Mouse (Mus musculus): ENCODE measurements around the gene Igfbp5. TPM values are rescaled to one million over a fixed set of nuclear protein-coding genes. Genes with fewer than 3 reads are reported as not detected.
A peak's percentile ranks its signal among the peaks of the same experiment; 100 is the strongest.

Gene Igfbp5
- total RNA-seq (2014; fragmentation: Nextera tagmentation) (not detected in 2 replicates), total RNA-seq (2017) (0.53 TPM in 1 of 2 replicates, not detected in the other)

DNA sequence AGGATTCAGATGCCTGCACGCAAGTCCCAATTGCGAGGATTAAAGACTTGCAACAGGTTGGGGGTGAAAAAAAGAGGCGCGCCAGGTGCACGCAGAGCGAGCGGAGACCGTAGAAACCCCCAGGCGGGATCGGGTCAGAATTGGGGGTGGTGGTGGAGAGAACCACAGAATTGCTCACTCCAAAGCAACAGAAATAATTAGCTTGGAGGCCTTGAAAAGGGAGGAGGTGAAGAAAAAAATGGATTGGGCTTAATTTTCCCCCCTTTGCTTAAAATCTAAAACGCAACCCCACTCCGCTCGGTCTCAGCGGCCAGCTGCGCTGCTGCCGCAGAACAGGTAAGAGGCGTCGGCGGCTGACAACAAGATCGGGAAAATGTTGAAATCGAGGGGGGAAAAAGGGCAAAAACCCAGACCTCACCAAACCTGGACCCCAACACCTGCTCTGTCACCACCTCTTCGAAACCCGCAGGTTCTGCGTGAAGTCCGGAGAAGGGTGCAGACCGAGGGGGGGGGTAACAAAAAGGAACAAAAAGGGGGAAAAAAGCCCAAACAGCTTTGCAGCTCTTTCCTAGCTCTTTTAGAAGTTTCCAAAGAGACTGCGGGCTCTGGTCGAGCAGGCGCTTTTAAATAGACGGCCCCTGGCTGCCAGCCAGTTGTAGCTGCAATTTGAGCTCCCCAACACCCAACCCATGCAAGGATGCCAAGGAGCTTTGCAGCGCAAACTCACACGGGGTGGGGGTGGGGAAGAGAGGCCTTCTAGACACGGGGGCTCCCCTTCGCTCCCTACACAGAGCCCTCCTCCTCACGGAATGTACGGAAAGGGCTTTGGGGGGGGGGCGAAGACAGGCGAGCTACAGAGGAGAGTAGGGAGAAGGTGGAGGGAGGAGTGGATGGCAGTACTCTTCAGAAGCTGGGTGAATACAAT lies at the start of gene Igfbp5:
Gene Igfbp5 (minus strand): TSS at position 598 of the 925 bp plus-strand sequence.
- ATAC-seq (replicated peaks; ENCODE audit: low FRiP score, low TSS enrichment, poor library complexity, severe bottlenecking) = no peak

DNA sequence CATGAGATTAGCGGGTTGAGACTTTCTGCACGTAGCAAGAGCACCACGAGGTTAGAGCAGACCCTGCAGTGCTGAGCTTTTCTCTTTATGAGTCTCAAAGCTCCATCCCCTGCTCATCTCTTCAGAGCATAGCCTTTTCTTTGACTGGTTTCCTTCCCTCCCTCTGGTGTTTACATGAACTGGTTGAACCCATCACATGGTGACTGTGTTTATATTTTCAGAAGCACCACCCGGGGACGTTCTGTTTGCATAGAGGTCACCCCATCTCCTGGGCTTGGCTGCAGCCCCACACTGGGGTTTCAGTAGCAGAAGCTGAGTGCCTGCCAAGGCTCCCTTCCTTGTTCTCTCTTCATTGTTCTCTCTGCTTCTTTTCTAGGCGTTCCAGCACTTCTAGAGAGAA lies 40.1 kb upstream of the Igfbp5 start:
- no peak for ATAC-seq (replicated peaks; ENCODE audit: low FRiP score, low TSS enrichment, poor library complexity, severe bottlenecking)

DNA sequence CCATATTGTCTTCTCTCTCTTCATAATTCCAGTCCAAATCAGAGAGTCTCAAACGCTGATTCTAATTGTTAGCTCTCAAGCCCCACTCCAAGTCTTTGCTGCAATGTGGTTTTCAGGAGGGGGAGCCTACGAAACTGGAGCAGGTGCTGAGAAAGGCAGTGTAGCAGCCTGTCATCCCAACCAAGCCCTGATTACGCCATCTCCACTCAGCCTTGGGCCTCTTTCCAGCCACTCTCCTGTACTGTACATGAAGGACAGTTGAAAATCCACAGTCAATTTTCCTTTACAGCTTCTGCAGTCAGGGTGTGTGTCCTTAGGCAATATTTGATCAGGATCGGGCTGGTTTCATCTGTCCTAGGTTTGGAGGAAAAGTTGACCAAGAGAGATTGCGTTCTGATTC lies 38.4 kb upstream of the Igfbp5 start:
- ATAC-seq (replicated peaks; ENCODE audit: low FRiP score, low TSS enrichment, poor library complexity, severe bottlenecking) = no peak

DNA sequence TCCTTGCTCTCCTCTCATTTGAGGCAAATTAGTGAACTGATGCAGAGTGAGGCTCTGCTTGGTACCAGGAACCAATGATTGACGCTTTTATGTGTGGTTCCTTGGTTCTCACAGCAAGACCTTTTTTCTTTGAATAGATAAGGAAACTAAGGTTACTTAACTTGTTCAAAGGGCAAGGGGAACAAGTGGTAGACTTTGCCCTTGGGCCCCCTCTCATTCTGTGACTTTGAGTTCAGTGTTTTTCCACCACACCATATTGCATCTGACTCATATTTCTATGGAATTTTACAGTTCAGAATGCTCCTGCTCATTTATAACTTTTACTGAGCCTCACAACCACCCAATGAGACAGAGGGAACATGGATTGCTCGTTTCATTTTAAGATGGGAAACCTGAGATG lies 21.1 kb upstream of the Igfbp5 start:
- ATAC-seq (replicated peaks; ENCODE audit: low FRiP score, low TSS enrichment, poor library complexity, severe bottlenecking) = no peak

DNA sequence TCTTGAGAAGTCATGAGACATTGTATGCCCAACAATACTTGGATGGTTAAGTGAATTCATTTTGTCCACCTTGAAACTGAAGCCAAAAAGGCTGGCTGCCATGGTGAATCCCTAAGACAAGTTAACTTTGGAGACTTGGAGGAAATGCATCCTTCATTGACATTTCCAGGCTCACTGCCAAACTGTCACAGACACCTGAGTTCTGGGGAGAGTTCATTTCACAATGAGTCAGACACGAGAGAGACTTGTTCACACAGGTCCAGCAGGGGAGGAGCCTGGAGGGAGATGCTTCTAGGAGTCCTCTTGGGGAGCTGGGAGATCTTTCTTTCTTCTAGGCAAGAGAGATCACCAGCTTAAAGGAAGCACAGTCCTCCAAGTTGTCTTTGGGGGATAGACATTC lies 13.2 kb upstream of the Igfbp5 start:
- ATAC-seq (replicated peaks; ENCODE audit: low FRiP score, low TSS enrichment, poor library complexity, severe bottlenecking) = no peak

DNA sequence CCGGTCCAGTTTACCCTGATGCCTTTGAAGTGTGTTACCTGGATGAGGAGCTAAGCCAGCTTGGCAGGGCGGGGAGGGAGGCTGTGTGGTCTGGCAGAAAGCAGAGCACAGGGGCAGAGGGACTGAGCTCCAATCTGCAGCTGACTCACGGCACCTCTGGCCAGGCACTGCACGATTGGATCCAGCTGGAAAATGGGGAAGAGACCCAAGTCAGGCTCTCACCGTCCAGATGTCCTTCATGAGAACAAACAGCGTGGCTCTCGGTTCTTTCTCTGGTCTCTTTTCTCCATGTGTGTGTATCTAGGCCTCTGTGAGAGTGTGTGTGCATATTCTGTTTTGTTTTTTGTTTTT lies 11.1 kb upstream of the Igfbp5 start:
- ATAC-seq (replicated peaks; ENCODE audit: low FRiP score, low TSS enrichment, poor library complexity, severe bottlenecking) = no peak

DNA sequence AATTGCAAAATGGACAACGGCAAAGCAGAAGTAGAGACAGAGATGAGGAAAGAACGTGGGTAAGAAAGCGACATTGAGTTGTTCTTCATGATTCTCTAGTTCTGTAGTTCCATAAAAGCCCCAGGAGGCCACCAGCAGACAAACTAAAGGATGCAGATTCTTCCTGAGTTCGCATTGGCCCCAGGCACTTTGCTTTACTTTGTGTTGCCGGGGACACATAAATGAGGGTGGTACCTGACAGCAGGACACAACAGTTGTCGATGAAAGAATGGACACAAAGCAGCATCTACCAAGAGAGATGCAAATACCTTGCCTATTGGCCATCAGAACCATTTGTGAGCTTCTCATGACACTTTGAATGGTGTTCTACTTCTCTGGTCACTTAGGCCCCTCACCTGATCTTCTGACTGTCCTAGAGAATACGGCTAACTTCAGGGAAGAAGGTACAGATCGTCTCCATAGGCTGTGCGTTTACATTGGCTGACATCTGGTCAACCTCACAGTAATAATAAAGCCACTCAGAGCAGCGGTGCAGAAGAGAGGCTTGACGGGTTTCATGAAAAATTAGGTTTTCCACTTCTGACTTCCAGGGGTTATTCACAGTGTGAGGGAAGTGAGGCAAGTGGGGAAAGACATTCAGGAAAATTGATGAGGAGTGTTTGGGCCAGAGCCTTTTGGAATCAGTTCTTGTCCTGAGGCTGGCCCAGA lies 10.6 kb upstream of the Igfbp5 start:
- no peak for ATAC-seq (replicated peaks; ENCODE audit: low FRiP score, low TSS enrichment, poor library complexity, severe bottlenecking)

DNA sequence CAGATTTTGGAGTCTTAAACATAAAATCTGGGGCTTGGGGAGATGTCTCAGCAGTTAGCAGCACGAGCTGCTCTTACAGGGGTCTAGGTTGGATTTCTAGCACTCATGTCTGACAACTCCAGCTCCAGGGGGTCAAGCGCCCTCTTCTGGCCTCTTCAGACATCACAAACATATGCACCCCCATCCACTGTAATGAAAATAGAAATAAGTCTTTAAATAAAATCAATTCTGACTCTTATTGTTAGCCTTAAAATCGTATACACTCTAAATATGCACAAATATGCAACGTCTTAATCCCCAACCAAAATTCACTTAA lies 4.6 kb upstream of the Igfbp5 start:
- no peak for ATAC-seq (replicated peaks; ENCODE audit: low FRiP score, low TSS enrichment, poor library complexity, severe bottlenecking)

DNA sequence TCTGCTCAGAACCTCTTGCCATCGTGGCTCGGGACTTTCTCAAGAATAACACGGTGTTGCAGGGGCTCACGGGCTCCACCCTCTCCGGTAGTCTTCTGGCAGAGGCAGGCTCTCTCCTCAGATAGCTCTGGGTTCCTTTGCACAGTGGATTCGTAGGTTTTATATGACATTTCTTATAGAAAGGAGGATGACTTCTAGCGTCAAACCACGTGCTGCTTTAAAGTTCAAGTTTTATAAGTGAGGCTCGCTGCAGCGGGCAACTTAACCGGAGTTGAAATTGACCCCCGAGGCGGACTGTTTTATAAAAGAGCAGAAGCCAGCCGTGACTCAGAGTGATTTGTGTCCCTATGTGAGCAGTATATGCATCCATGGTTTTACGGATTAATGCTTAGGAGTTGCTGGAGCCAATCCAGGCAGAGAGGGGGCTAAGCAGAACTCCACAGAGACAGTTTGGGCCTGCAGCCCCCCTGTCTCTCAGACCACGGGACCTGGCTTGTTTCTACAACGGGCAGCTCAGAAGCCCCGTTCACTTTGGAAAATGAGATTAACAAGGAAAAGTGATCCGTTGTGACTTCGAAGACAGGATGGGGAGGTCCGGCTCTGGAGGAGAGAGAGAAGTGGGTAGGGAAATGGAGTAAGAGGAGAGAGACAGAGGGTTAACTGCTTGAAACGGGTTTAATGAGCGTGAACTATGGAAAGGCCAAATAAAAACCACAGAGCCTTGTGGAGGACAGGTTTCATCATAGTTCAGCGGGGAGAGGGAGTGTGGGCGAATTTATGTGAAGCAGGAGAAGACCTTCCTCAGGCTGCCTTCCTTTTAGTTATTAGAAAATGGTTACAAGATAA lies 4.0 kb upstream of the Igfbp5 start:
- no peak for ATAC-seq (replicated peaks; ENCODE audit: low FRiP score, low TSS enrichment, poor library complexity, severe bottlenecking)

DNA sequence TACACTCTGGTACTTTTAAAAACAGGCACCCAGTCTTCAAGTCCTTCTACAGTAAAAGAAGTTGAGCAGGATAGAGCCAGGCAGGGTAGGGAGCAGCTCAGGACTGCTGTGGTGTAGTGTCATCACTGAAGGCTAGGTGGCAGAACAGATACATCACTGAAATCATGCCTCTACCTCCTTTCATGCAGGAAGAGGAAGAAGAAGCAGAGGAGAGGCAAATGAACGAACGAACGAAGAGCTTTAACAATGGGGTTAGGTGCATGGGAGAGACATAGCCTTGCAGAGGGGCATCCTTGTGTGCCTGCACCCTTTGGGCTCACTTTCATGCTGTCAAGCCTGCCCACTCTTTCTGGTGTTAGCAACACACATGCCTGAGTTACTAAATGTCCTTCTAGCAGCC lies 3.2 kb upstream of the Igfbp5 start:
- peak; percentile 86 for ATAC-seq (replicated peaks; ENCODE audit: low FRiP score, low TSS enrichment, poor library complexity, severe bottlenecking)

DNA sequence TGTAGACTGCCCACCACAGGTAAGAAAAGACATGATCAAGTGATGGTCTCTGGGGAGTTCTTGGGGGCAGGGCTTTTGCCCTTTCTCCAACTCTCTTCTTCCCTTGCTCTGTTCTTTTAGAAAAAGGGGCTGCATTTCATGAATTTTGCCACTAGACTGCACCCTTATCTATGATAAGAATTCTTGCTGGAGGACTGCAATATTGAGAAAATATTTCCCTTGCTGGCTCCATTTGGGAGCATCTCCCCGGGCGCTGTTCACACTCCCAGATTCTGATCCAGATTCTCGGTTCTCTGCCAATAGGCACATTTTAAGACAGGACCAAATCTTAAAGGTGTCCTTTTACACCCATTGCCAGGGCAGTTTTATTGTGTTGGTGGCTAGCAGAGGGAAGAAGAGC lies 1.4 kb upstream of the Igfbp5 start:
- ATAC-seq (replicated peaks; ENCODE audit: low FRiP score, low TSS enrichment, poor library complexity, severe bottlenecking) = no peak

DNA sequence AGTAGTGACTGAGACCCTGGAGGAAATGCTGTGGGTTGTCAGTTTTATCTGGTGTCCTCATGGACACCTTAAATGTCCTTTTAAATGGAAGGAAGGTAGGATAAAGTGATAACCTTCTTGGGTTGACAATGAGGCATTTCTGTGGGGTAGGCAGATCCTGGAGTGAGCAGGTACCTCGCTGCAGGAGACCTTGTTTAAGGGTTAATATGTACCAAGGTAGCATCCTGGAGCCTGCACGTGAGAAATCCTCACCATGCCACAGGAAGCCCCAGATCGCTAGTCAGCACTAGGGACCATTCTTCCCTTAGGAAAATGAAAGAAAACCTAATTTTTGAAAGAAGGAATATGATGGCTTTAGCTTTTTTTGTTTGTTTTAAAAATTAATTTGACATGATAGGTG lies 1.0 kb upstream of the Igfbp5 start:
- ATAC-seq (replicated peaks; ENCODE audit: low FRiP score, low TSS enrichment, poor library complexity, severe bottlenecking) = no peak

DNA sequence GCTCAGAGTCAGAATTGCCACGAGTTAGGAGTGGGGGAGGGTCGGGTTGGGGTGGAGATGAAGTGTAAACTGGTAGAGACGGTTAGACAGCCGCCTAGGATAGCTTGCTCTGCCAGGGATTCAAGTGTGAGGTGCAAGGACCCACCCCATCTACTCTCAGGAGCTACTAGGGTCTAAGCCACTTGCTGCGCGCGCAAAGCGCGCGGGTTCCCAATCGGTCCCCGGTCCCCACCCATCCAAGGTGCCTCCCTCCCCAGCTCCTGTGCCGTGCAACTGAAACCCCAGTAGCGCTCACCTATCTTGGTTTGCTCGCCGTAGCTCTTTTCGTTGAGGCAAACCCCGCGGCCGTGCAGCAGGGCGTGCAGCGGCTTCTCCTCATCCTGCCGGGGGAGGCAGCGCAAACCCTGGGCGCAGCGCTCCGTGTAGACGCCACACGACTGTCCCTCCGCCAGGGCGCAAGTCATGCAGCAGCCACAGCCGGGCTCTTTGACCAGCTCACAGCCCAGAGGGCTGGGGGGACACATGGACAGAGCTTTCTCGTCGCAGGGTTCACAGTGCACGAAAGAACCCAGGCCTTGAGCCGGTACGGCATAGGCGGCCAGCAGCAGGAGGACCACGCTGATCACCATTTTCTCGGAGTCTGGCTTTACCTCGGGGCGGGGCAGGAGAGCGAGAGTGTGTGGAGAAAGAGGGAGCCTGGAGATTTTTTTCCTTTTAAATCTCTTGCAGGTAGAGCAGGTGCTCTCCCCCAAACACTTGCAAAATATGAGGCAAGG lies 985 bp downstream of the Igfbp5 start:
- ATAC-seq (replicated peaks; ENCODE audit: low FRiP score, low TSS enrichment, poor library complexity, severe bottlenecking) = no peak

DNA sequence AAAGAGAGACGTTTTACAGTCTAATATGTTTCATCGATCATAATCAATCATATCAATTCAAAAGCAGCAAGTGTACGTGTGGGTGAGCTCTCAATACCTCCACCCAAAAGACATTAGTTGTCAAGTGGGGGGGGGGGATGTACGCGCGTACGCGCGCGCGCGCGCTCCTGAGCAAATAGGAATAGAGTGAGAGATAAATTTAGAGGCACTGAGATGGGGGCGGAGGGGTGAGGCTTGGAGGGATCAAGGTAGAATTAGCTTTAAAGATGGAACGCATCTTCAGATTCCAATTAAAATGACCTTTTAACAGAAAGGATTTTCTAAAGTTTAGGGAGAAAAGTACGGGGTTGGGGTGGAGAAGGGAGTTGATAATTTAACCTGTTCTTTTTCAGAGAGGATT lies 1.6 kb downstream of the Igfbp5 start:
- ATAC-seq (replicated peaks; ENCODE audit: low FRiP score, low TSS enrichment, poor library complexity, severe bottlenecking) = no peak

DNA sequence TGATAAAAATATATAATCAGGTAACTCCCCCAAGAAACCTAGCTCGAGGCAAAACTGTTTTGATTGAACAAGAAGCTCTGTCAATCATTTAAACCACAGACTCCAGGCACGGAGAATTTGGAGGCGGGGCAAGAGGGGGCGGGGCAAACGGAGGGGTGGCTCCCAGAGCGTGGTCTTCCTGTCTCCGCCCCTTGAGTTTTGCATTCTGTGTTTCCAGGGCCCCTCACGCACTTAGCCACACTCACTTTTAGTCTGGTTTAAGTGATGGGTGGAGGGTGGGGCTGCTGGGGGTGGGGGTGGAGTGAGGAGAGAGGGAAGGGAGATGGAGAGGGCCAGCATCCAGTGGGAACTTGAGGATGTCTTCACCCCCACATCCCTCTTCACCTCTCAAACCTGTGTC lies 2.2 kb downstream of the Igfbp5 start:
- ATAC-seq (replicated peaks; ENCODE audit: low FRiP score, low TSS enrichment, poor library complexity, severe bottlenecking) = 0 out of 2 replicates have a peak, but pooled peaks have one; percentile 35

DNA sequence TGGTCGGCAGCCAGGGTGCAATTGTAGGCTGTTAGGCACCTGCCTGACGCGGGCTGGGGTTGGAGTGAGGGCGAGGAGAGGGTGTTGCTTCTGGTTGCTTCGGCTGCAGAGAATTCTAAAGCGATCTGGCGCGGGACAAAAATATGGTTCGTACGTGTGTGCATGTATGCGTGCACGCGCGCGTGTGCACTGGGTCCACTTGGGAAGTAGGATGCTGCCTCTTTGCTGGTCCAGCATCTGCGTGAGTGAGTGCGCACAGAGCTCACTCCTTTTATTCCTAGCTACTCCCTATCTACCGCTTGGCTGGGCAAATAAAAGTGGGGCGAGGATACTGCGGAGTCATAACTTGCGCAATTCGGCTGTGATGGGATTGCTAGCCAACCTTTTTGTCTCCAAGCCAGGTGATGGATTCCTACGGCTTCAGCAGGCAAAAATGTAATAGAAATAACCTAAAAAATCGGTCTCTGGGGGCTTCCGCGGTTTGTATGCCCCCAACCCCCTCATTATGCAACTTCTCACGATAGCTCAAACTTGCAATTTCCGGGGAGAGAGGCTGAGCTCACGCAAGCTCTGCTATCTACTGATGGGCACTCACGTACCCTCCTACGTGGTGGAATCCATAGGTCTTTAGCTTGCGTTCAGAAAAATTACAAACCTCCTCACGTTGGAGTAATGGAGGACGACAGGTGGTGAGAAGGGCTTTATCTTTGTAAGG lies 2.8 kb downstream of the Igfbp5 start:
- no peak for ATAC-seq (replicated peaks; ENCODE audit: low FRiP score, low TSS enrichment, poor library complexity, severe bottlenecking)

DNA sequence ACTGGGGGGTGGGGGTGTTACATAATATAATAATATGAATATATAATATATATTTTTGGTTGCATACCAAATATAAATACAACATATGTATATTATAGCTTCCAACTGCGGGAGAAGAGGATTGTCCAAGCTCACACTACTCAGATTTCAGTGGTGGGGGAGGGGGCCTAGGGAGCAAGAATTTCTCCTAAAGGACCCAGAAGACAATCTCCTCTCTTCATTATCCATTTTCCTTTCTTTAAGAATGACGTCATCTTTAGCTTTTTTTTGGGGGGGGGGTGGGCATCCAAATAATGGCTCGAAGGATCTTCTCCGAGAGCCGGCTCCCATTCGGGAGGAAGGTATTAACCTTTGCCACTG lies 3.4 kb downstream of the Igfbp5 start:
- no peak for ATAC-seq (replicated peaks; ENCODE audit: low FRiP score, low TSS enrichment, poor library complexity, severe bottlenecking)

DNA sequence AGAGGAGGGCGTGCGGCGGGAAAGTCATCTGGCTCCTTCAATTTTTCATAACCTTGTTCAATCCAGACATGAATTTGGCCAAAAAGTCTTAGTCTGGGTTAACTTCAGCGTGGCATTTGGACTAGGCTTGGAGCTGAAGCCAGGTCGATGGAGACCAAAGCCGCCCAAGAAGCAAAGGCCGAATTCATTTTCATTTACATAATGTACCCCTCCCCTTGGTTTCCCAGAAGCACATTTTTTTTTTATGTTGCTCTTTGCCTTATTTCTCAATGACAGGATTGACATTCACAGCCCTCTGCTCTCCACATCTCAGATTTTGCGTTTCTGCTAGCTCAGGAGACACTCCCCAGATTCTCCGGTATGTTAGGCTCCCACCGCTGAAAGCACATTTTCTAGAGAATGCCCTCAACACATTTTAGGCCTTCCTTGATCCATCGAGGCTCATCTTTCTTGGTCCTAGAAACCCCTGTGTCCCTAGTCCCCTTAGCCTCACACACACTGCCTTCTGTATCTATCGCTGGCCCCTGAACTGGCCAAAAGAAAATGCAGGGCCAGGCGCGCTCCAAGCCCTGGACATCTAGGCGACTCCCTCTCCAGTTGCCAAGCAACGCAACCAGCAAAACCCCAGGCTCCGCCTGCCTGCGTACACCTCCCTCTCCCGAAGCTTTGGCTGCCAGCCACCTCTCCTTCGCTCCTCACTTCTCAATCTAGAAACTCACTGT lies 3.9 kb downstream of the Igfbp5 start:
- ATAC-seq (replicated peaks; ENCODE audit: low FRiP score, low TSS enrichment, poor library complexity, severe bottlenecking) = peak; percentile 49; the same call in 1 of the 2 replicates
